12 mouse cellular contexts compared by ENCODE assay signal in genomic region chr5:5180711-5181110, GRCm38 (mm10).
DNase-seq lines count a peak whose midpoint lies in the region; ATAC-seq lines count a peak whose summit lies in the region.
"Had no signal": no experiment of that assay in that cellular context is flagged by ENCODE, and none has a peak within 500 bp of the region (broad histone marks: within the 10 kb centered on the region; RNA-seq: fewer than 3 reads in every experiment).

No protein-coding gene starts in this region.

- no peak overlapping the region for H3K9ac ChIP-seq in heart, embryonic 15.5 days
- H3K9ac ChIP-seq in embryonic facial prominence, embryonic 15.5 days: no peak overlapping the region
- H3K9ac ChIP-seq in forebrain, embryonic 13.5 days: no peak overlapping the region
- no peak overlapping the region for H3K9ac ChIP-seq in forebrain, embryonic 12.5 days
- H3K9ac ChIP-seq: midbrain, embryonic 13.5 days had no signal

- no peak overlapping the region for H3K4me2 ChIP-seq in heart, embryonic 15.5 days
- no peak overlapping the region for H3K4me2 ChIP-seq in embryonic facial prominence, embryonic 15.5 days (replicated peaks)
- H3K4me2 ChIP-seq in forebrain, embryonic 13.5 days: no peak overlapping the region
- H3K4me2 ChIP-seq in forebrain, embryonic 12.5 days: no peak overlapping the region
- H3K4me2 ChIP-seq: midbrain, embryonic 13.5 days had no signal

- no peak for DNase-seq in heart, postnatal 14 days
- DNase-seq in lung, postnatal 36 days: peak; percentile 16
- DNase-seq in lung, postnatal 10 days: no peak
- DNase-seq in skeletal muscle tissue, adult 2 months (ENCODE audit: low read depth, low spot score): peak; percentile 9
- DNase-seq: cerebellum, adult 2 months; thymus, postnatal 14 days had no signal

- no peaks in the 10 kb centered on the region for H3K36me3 ChIP-seq in heart, embryonic 15.5 days
- no peaks in the 10 kb centered on the region for H3K36me3 ChIP-seq in embryonic facial prominence, embryonic 15.5 days
- no peaks in the 10 kb centered on the region for H3K36me3 ChIP-seq in forebrain, embryonic 13.5 days (ENCODE audit: poor library complexity, severe bottlenecking)
- H3K36me3 ChIP-seq in forebrain, embryonic 12.5 days (replicated peaks): no peaks in the 10 kb centered on the region
- H3K36me3 ChIP-seq: midbrain, embryonic 13.5 days had no signal

- peak; percentile 31; the same call in 1 of the 2 replicates for ATAC-seq in heart, embryonic 15.5 days (replicated peaks; ENCODE audit: insufficient number of reproducible peaks, insufficient read depth, low FRiP score, low read depth)
- no peak; the same call in 1 of the 2 replicates for ATAC-seq in embryonic facial prominence, embryonic 15.5 days (ENCODE audit: insufficient number of reproducible peaks, low FRiP score, low TSS enrichment, low read depth)
- ATAC-seq in forebrain, embryonic 13.5 days: no peak
- ATAC-seq in forebrain, embryonic 12.5 days (ENCODE audit: low FRiP score): no peak
- ATAC-seq: hindbrain, embryonic 16.5 days; midbrain, embryonic 13.5 days had no signal

- WGBS in heart, embryonic 15.5 days: 69% methylated on average over 2 of the region's 2 CpGs
- 50% methylated on average over 2 of the region's 2 CpGs for WGBS in embryonic facial prominence, embryonic 15.5 days
- 93% methylated on average over 2 of the region's 2 CpGs for WGBS in forebrain, embryonic 13.5 days
- WGBS in forebrain, embryonic 12.5 days: 83% methylated on average over 2 of the region's 2 CpGs

- peak overlapping the region; percentile 46 for H3K27ac ChIP-seq in heart, embryonic 15.5 days
- 0 out of 2 replicates have a peak overlapping the region, but pooled peaks have one; percentile 28 for H3K27ac ChIP-seq in embryonic facial prominence, embryonic 15.5 days (replicated peaks)
- H3K27ac ChIP-seq in forebrain, embryonic 13.5 days: no peak overlapping the region
- no peak overlapping the region for H3K27ac ChIP-seq in forebrain, embryonic 12.5 days
- H3K27ac ChIP-seq: midbrain, embryonic 13.5 days had no signal

- no peaks in the 10 kb centered on the region for H3K9me3 ChIP-seq in heart, embryonic 15.5 days (replicated peaks)
- no peaks in the 10 kb centered on the region for H3K9me3 ChIP-seq in embryonic facial prominence, embryonic 15.5 days (replicated peaks)
- H3K9me3 ChIP-seq in forebrain, embryonic 13.5 days (replicated peaks): no peaks in the 10 kb centered on the region
- H3K9me3 ChIP-seq in forebrain, embryonic 12.5 days: no peaks in the 10 kb centered on the region
- H3K9me3 ChIP-seq: midbrain, embryonic 13.5 days had no signal

- intact Hi-C loops in heart, postnatal 14 days (cut with DNase I): no loop called here

- H3K27me3 ChIP-seq in heart, embryonic 15.5 days: no peaks in the 10 kb centered on the region
- H3K27me3 ChIP-seq in embryonic facial prominence, embryonic 15.5 days: no peaks in the 10 kb centered on the region
- no peaks in the 10 kb centered on the region for H3K27me3 ChIP-seq in forebrain, embryonic 13.5 days
- no peaks in the 10 kb centered on the region for H3K27me3 ChIP-seq in forebrain, embryonic 12.5 days
- H3K27me3 ChIP-seq: midbrain, embryonic 13.5 days had no signal

- H3K4me3 ChIP-seq in heart, embryonic 15.5 days: no peak overlapping the region
- H3K4me3 ChIP-seq in embryonic facial prominence, embryonic 15.5 days (replicated peaks): no peak overlapping the region
- no peak overlapping the region for H3K4me3 ChIP-seq in forebrain, embryonic 13.5 days
- no peak overlapping the region for H3K4me3 ChIP-seq in forebrain, embryonic 12.5 days (replicated peaks)
- H3K4me3 ChIP-seq: midbrain, embryonic 13.5 days had no signal

- H3K4me1 ChIP-seq in heart, embryonic 15.5 days (replicated peaks): peaks cover 7% of the 10 kb centered on the region; the same call in 1 of the 2 replicates
- H3K4me1 ChIP-seq in embryonic facial prominence, embryonic 15.5 days: peaks cover 5% of the 10 kb centered on the region; the same call in 1 of the 2 replicates
- H3K4me1 ChIP-seq in forebrain, embryonic 13.5 days: peaks cover 10% of the 10 kb centered on the region
- peaks cover 4% of the 10 kb centered on the region; the same call in 1 of the 2 replicates for H3K4me1 ChIP-seq in forebrain, embryonic 12.5 days

Comparison
In these comparisons a context has a peak if more than half of its experiments do, and no peak if none do; other contexts are left out.
1. DNase-seq: peak in lung, postnatal 36 days (single experiment) and skeletal muscle tissue, adult 2 months (single experiment); none in heart, postnatal 14 days (0 of 2) and lung, postnatal 10 days (single experiment).
2. H3K27ac ChIP-seq: peak in heart, embryonic 15.5 days (single experiment) and embryonic facial prominence, embryonic 15.5 days (single experiment); none in forebrain, embryonic 13.5 days (single experiment) and forebrain, embryonic 12.5 days (single experiment).